Mouse (Mus musculus): ENCODE measurements around the gene Olfr376. TPM values are rescaled to one million over a fixed set of nuclear protein-coding genes. Genes with fewer than 3 reads are reported as not detected.

The Olfr376 gene
- polyA plus RNA-seq (2012; ENCODE audit: insufficient read depth, insufficient read length, low replicate concordance, missing spikeins): not detected in 2 replicates

GRCm38 (mm10) chr11:73370946-73371345 lies at the start of gene Olfr376:
Gene Olfr376, plus strand, starts transcription at chr11:73371246.
- Histone ChIP-seq H3K4me3 (ENCODE audit: insufficient read depth, low read depth, low read length) (no peak within 1 kb of the TSS), H3K4me1 (ENCODE audit: control insufficient read depth, insufficient read depth, low read length) (no peaks in the 10 kb centered on the region), H3K27ac (ENCODE audit: insufficient read depth, low read depth, low read length) (no peak within 1 kb of the TSS)
- TF ChIP-seq POLR2A (IDR thresholded peaks at IDR 0.05; ENCODE audit: insufficient read depth, low read depth, low read length): no peak
- no peak for TF ChIP-seq CTCF (IDR thresholded peaks at IDR 0.05; ENCODE audit: insufficient read depth, low read depth, low read length)
- 90% methylated on average over 2 of the region's 2 CpGs for WGBS

GRCm38 (mm10) chr11:73323906-73324830 lies 46.9 kb upstream of the Olfr376 start:
- Histone ChIP-seq H3K4me3 (ENCODE audit: insufficient read depth, low read depth, low read length) (no peak overlapping the region), H3K27ac (ENCODE audit: insufficient read depth, low read depth, low read length) (no peak overlapping the region; the same call in 1 of the 2 replicates), H3K4me1 (ENCODE audit: control insufficient read depth, insufficient read depth, low read length) (no peaks in the 10 kb centered on the region)
- TF ChIP-seq CTCF (IDR thresholded peaks at IDR 0.05; ENCODE audit: insufficient read depth, low read depth, low read length) (no peak), POLR2A (IDR thresholded peaks at IDR 0.05; ENCODE audit: insufficient read depth, low read depth, low read length) (no peak)
- WGBS: 70% methylated on average over 9 of the region's 9 CpGs

GRCm38 (mm10) chr11:73326485-73326886 lies 44.6 kb upstream of the Olfr376 start:
- no peak overlapping the region for H3K4me3 ChIP-seq (ENCODE audit: insufficient read depth, low read depth, low read length)
- no peaks in the 10 kb centered on the region for H3K4me1 ChIP-seq (ENCODE audit: control insufficient read depth, insufficient read depth, low read length)
- WGBS: 55% methylated on average over 12 of the region's 12 CpGs
- H3K27ac ChIP-seq (ENCODE audit: insufficient read depth, low read depth, low read length): peak overlapping the region; percentile 53; the same call in 1 of the 2 replicates
- TF ChIP-seq CTCF (IDR thresholded peaks at IDR 0.05; ENCODE audit: insufficient read depth, low read depth, low read length) (no peak), POLR2A (IDR thresholded peaks at IDR 0.05; ENCODE audit: insufficient read depth, low read depth, low read length) (no peak)

GRCm38 (mm10) chr11:73327361-73327760 lies 43.7 kb upstream of the Olfr376 start:
- Histone ChIP-seq H3K4me3 (ENCODE audit: insufficient read depth, low read depth, low read length) (no peak overlapping the region), H3K27ac (ENCODE audit: insufficient read depth, low read depth, low read length) (no peak overlapping the region), H3K4me1 (ENCODE audit: control insufficient read depth, insufficient read depth, low read length) (no peaks in the 10 kb centered on the region)
- 49% methylated on average over 4 of the region's 4 CpGs for WGBS
- TF ChIP-seq POLR2A (IDR thresholded peaks at IDR 0.05; ENCODE audit: insufficient read depth, low read depth, low read length) (no peak), CTCF (IDR thresholded peaks at IDR 0.05; ENCODE audit: insufficient read depth, low read depth, low read length) (no peak)

- no peak for TF ChIP-seq POLR2A (IDR thresholded peaks at IDR 0.05; ENCODE audit: insufficient read depth, low read depth, low read length)
- no peak for TF ChIP-seq CTCF (IDR thresholded peaks at IDR 0.05; ENCODE audit: insufficient read depth, low read depth, low read length)
- WGBS: 86% methylated on average over 27 of the region's 27 CpGs
- Histone ChIP-seq H3K4me1 (ENCODE audit: control insufficient read depth, insufficient read depth, low read length) (no peaks in the 10 kb centered on the region), H3K27ac (ENCODE audit: insufficient read depth, low read depth, low read length) (no peak within 1 kb of the TSS), H3K4me3 (ENCODE audit: insufficient read depth, low read depth, low read length) (no peak within 1 kb of the TSS)
Measured at GRCm38 (mm10) chr11:73329442-73329841, 41.6 kb upstream of the Olfr376 start, which contains the start of the genes Aspa, Gm49340 and Spata22. Gene Aspa, minus strand, starts transcription at chr11:73329596. Gene Gm49340, plus strand, starts transcription at chr11:73329741. Gene Spata22, plus strand, starts transcription at chr11:73329741.

- TF ChIP-seq CTCF (IDR thresholded peaks at IDR 0.05; ENCODE audit: insufficient read depth, low read depth, low read length): no peak
- TF ChIP-seq POLR2A (IDR thresholded peaks at IDR 0.05; ENCODE audit: insufficient read depth, low read depth, low read length): no peak
- H3K4me3 ChIP-seq (ENCODE audit: insufficient read depth, low read depth, low read length): no peak overlapping the region
- H3K4me1 ChIP-seq (ENCODE audit: control insufficient read depth, insufficient read depth, low read length): no peaks in the 10 kb centered on the region
- 62% methylated on average over 2 of the region's 2 CpGs for WGBS
- H3K27ac ChIP-seq (ENCODE audit: insufficient read depth, low read depth, low read length): no peak overlapping the region
Measured at GRCm38 (mm10) chr11:73333357-73333756, 37.7 kb upstream of the Olfr376 start.

GRCm38 (mm10) chr11:73336919-73337318 lies 34.1 kb upstream of the Olfr376 start:
- H3K4me3 ChIP-seq (ENCODE audit: insufficient read depth, low read depth, low read length): no peak overlapping the region
- no peak for TF ChIP-seq CTCF (IDR thresholded peaks at IDR 0.05; ENCODE audit: insufficient read depth, low read depth, low read length)
- TF ChIP-seq POLR2A (IDR thresholded peaks at IDR 0.05; ENCODE audit: insufficient read depth, low read depth, low read length): no peak
- WGBS: 80% methylated on average over 4 of the region's 4 CpGs
- H3K27ac ChIP-seq (ENCODE audit: insufficient read depth, low read depth, low read length): no peak overlapping the region
- no peaks in the 10 kb centered on the region for H3K4me1 ChIP-seq (ENCODE audit: control insufficient read depth, insufficient read depth, low read length)

- no peak within 1 kb of the TSS for H3K4me3 ChIP-seq (ENCODE audit: insufficient read depth, low read depth, low read length)
- TF ChIP-seq CTCF (IDR thresholded peaks at IDR 0.05; ENCODE audit: insufficient read depth, low read depth, low read length) (no peak), POLR2A (IDR thresholded peaks at IDR 0.05; ENCODE audit: insufficient read depth, low read depth, low read length) (no peak)
- 53% methylated on average over 3 of the region's 3 CpGs for WGBS
- no peaks in the 10 kb centered on the region for H3K4me1 ChIP-seq (ENCODE audit: control insufficient read depth, insufficient read depth, low read length)
- no peak within 1 kb of the TSS for H3K27ac ChIP-seq (ENCODE audit: insufficient read depth, low read depth, low read length)
Measured at GRCm38 (mm10) chr11:73350483-73350882, 20.6 kb upstream of the Olfr376 start, which contains the start of gene Olfr20. Gene Olfr20, plus strand, starts transcription at chr11:73350783.

- Histone ChIP-seq H3K4me1 (ENCODE audit: control insufficient read depth, insufficient read depth, low read length) (no peaks in the 10 kb centered on the region), H3K27ac (ENCODE audit: insufficient read depth, low read depth, low read length) (no peak overlapping the region), H3K4me3 (ENCODE audit: insufficient read depth, low read depth, low read length) (no peak overlapping the region)
- TF ChIP-seq CTCF (IDR thresholded peaks at IDR 0.05; ENCODE audit: insufficient read depth, low read depth, low read length) (no peak), POLR2A (IDR thresholded peaks at IDR 0.05; ENCODE audit: insufficient read depth, low read depth, low read length) (no peak)
- WGBS: 73% methylated on average over 4 of the region's 4 CpGs
Measured at GRCm38 (mm10) chr11:73395374-73395773, 24.3 kb downstream of the Olfr376 start.

All from olfactory bulb, adult 2 months (tissue).